Comparison of ENCODE assay signal across 8 mouse cellular contexts in the genomic region with DNA sequence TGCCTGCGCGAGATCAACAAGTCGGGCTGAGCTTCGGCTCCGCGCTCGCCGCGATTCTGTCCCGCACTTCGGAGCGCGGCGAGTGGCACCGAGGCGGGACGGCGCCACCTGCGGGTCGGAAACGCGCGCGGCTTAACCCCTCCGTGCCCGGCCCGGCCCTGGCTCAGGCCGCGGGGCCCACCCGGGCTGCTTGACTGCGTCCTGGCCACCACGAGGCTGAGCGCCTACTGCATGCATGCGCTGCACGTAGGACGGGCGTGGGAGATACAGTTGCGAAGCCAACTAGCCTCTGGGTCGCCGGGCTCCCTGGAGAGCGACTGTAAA. TPM values are rescaled to one million over a fixed set of nuclear protein-coding genes. Genes with fewer than 3 reads are reported as not detected.
A peak's percentile ranks its signal among the peaks of the same experiment; 100 is the strongest.
DNase-seq lines count a peak whose midpoint lies in the region; ATAC-seq lines count a peak whose summit lies in the region.

A gene (minus strand): TSS at position 80 of the 324 bp plus-strand sequence.

- WGBS in hindbrain, embryonic 11.5 days, result under 1% methylated on average over 37 of the region's 41 CpGs
- WGBS in lung, embryonic 16.5 days, result under 1% methylated on average over 27 of the region's 41 CpGs

- H3K9ac ChIP-seq in hindbrain, embryonic 11.5 days (ENCODE audit: low read depth, low read length), result peak within 1 kb of the TSS; percentile 60
- peak within 1 kb of the TSS; percentile 46; the same call in 1 of the 2 replicates for H3K9ac ChIP-seq in lung, embryonic 16.5 days (ENCODE audit: low read length)

- H3K4me3 ChIP-seq in hindbrain, embryonic 11.5 days (ENCODE audit: low read depth, low read length), result peak within 1 kb of the TSS; percentile 49
- H3K4me3 ChIP-seq in lung, embryonic 16.5 days (ENCODE audit: low read length), result peak within 1 kb of the TSS; percentile 59

- H3K27me3 ChIP-seq in hindbrain, embryonic 11.5 days (ENCODE audit: control insufficient read depth, insufficient read depth, low read length), result peaks cover 37% of the 10 kb centered on the region
- peaks cover 46% of the 10 kb centered on the region for H3K27me3 ChIP-seq in lung, embryonic 16.5 days (ENCODE audit: control insufficient read depth, insufficient read depth, low read depth, low read length)

- H3K4me2 ChIP-seq in hindbrain, embryonic 11.5 days (replicated peaks; ENCODE audit: low read depth, low read length), result peak within 1 kb of the TSS; percentile 72
- peak within 1 kb of the TSS; percentile 93 for H3K4me2 ChIP-seq in lung, embryonic 16.5 days (ENCODE audit: low read depth, low read length)

- no peaks in the 10 kb centered on the region for H3K9me3 ChIP-seq in hindbrain, embryonic 11.5 days (ENCODE audit: control insufficient read depth, low read length)
- H3K9me3 ChIP-seq in lung, embryonic 16.5 days (ENCODE audit: control insufficient read depth, low read length), result 0 out of 2 replicates have a peak, but pooled peaks cover 3% of the 10 kb centered on the region

- no peak within 1 kb of the TSS for H3K27ac ChIP-seq in hindbrain, embryonic 11.5 days (ENCODE audit: low read depth, low read length)
- no peak within 1 kb of the TSS for H3K27ac ChIP-seq in lung, embryonic 16.5 days (ENCODE audit: low read length)

- peak; percentile 76 for ATAC-seq in hindbrain, embryonic 11.5 days (ENCODE audit: low FRiP score)
- peak; percentile 56 for ATAC-seq in lung, embryonic 16.5 days (ENCODE audit: low read depth)

- peak; percentile 93 for DNase-seq in MN1 (ENCODE audit: low spot score)
- peak; percentile 81 to 85 for DNase-seq in cerebellum, postnatal 10 days
- peak; percentile 74 to 78 for DNase-seq in frontal cortex, postnatal 25 days (ENCODE audit: low spot score in 2 of 2)
- DNase-seq in hindbrain, embryonic 11.5 days (ENCODE audit: low spot score), result peak; percentile 85
- DNase-seq in layer of hippocampus, postnatal 14 days (ENCODE audit: low spot score in 2 of 2), result peak; percentile 82 to 87
- peak; percentile 78 for DNase-seq in retina, embryonic 14.5 days (ENCODE audit: low spot score)
- peak; percentile 76 for DNase-seq in thymus, postnatal 4 days

- no peaks in the 10 kb centered on the region; the same call in none of the 2 replicates for H3K4me1 ChIP-seq in hindbrain, embryonic 11.5 days (replicated peaks; ENCODE audit: control insufficient read depth, insufficient read depth, low read length)
- peaks cover 12% of the 10 kb centered on the region; the same call in 1 of the 2 replicates for H3K4me1 ChIP-seq in lung, embryonic 16.5 days (replicated peaks; ENCODE audit: control insufficient read depth, insufficient read depth, low read length)

- no peaks in the 10 kb centered on the region for H3K36me3 ChIP-seq in hindbrain, embryonic 11.5 days (ENCODE audit: control insufficient read depth, insufficient read depth, low read length)
- H3K36me3 ChIP-seq in lung, embryonic 16.5 days (ENCODE audit: control insufficient read depth, insufficient read depth, low read length), result no peaks in the 10 kb centered on the region

RNA-seq across cellular contexts. Expression of the gene that starts here (rescaled TPM):
- 0.66 and 0.69 TPM in 2 replicates for polyA plus RNA-seq in hindbrain, embryonic 11.5 days (2014; fragmentation: Nextera tagmentation; extraction: Ambion mirVana)
- total RNA-seq in layer of hippocampus, postnatal 14 days (2021), result 10 to 100 TPM; 62.0 to 69.6 TPM
- polyA plus RNA-seq in lung, embryonic 16.5 days (2015; fragmentation: Nextera tagmentation; extraction: Ambion mirVana), result 0.45 and 0.65 TPM in 2 replicates

Comparison
In these comparisons a context has a peak if more than half of its experiments do, and no peak if none do; other contexts are left out.
1. Peak in DNase-seq, ATAC-seq, H3K4me3 ChIP-seq, H3K9ac ChIP-seq and H3K4me2 ChIP-seq in hindbrain, embryonic 11.5 days; RNA of the gene not detected or under 1 TPM.
2. Peak in ATAC-seq, H3K4me3 ChIP-seq, H3K9ac ChIP-seq and H3K4me2 ChIP-seq in lung, embryonic 16.5 days; RNA of the gene not detected or under 1 TPM.